Mouse (Mus musculus): Measurements from ENCODE around the gene Slc6a16.

GRCm38 (mm10) chr7:45257063-45257840 is 16.4 kb downstream of the Slc6a16 start:
- no peak for TF ChIP-seq CTCF (IDR thresholded peaks at IDR 0.05)
- TF ChIP-seq EP300 (IDR thresholded peaks at IDR 0.05), result no peak

Data from lung, postnatal 0 days (tissue).